Comparison of ENCODE assay signal across 8 mouse cellular contexts in the genomic region with DNA sequence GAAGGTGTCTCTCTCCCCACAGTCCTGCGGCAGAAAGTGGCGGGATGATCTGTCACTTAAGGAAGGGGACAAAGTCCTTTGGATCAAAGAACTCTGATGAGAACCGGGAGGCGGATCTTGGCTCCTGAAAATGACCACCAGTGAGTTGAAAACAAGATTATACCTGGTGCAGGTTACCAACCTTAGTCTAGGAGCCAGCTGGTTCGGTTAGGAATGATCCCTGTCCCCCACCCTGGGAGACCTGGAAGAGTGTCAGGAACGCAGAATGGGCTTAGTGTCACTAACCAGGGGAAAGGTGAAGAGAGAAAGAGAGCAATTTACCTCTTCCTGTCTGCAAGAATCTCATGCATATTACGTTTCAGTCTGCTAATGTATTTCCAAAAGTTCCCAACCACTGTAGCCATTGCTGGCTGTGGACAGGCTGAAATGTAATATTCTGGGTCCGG. TPM values are rescaled to one million over a fixed set of nuclear protein-coding genes. Genes with fewer than 3 reads are reported as not detected.
DNase-seq lines count a peak whose midpoint lies in the region; ATAC-seq and TF ChIP-seq lines count a peak whose summit lies in the region.

Gene Slc35a3, minus strand, starts transcription at position 396 of the 446 bp plus-strand sequence.

- no peak for TF ChIP-seq POLR2A in liver, adult 2 months (IDR thresholded peaks at IDR 0.05; ENCODE audit: extremely low read depth, insufficient read depth, low read length)

- no peaks in the 10 kb centered on the region for H3K36me3 ChIP-seq in liver, adult 2 months (ENCODE audit: control insufficient read depth, insufficient read depth, low read length)
- H3K36me3 ChIP-seq in forebrain, embryonic 14.5 days (ENCODE audit: control insufficient read depth, insufficient read depth, low read length), result no peaks in the 10 kb centered on the region
- no peaks in the 10 kb centered on the region for H3K36me3 ChIP-seq in intestine, embryonic 15.5 days
- H3K36me3 ChIP-seq in liver, embryonic 13.5 days, result no peaks in the 10 kb centered on the region
- H3K36me3 ChIP-seq in stomach, postnatal 0 days (ENCODE audit: control insufficient read depth, insufficient read depth, low read length), result no peaks in the 10 kb centered on the region

- peak within 1 kb of the TSS; percentile 95 for H3K9ac ChIP-seq in liver, adult 2 months (ENCODE audit: low read depth, low read length)
- peak within 1 kb of the TSS; percentile 94 for H3K9ac ChIP-seq in forebrain, embryonic 14.5 days (ENCODE audit: low read length)
- peak within 1 kb of the TSS; percentile 97 for H3K9ac ChIP-seq in intestine, embryonic 15.5 days
- H3K9ac ChIP-seq in liver, embryonic 13.5 days, result peak within 1 kb of the TSS; percentile 98
- H3K9ac ChIP-seq in stomach, postnatal 0 days (ENCODE audit: low read length), result peak within 1 kb of the TSS; percentile 98

- no peaks in the 10 kb centered on the region for H3K9me3 ChIP-seq in forebrain, embryonic 14.5 days (replicated peaks; ENCODE audit: control insufficient read depth, low read length)
- no peaks in the 10 kb centered on the region for H3K9me3 ChIP-seq in intestine, embryonic 15.5 days
- no peaks in the 10 kb centered on the region for H3K9me3 ChIP-seq in liver, embryonic 13.5 days (replicated peaks)
- no peaks in the 10 kb centered on the region for H3K9me3 ChIP-seq in stomach, postnatal 0 days (ENCODE audit: control insufficient read depth, low read length)

- H3K27ac ChIP-seq in liver, adult 2 months (replicated peaks; ENCODE audit: insufficient read depth, low read depth, low read length), result peak within 1 kb of the TSS; percentile 96
- H3K27ac ChIP-seq in forebrain, embryonic 14.5 days (ENCODE audit: low read depth, low read length), result no peak within 1 kb of the TSS; the same call in 1 of the 2 replicates
- peak within 1 kb of the TSS; percentile 90 for H3K27ac ChIP-seq in intestine, embryonic 15.5 days
- H3K27ac ChIP-seq in liver, embryonic 13.5 days, result peak within 1 kb of the TSS; percentile 90
- peak within 1 kb of the TSS; percentile 96 for H3K27ac ChIP-seq in stomach, postnatal 0 days (replicated peaks)

- no peaks in the 10 kb centered on the region for H3K27me3 ChIP-seq in liver, adult 2 months (ENCODE audit: control insufficient read depth, insufficient read depth, low read length)
- 0 out of 2 replicates have a peak, but pooled peaks cover 5% of the 10 kb centered on the region for H3K27me3 ChIP-seq in forebrain, embryonic 14.5 days (replicated peaks; ENCODE audit: control insufficient read depth, insufficient read depth, low read length)
- H3K27me3 ChIP-seq in intestine, embryonic 15.5 days (replicated peaks), result no peaks in the 10 kb centered on the region
- H3K27me3 ChIP-seq in liver, embryonic 13.5 days, result no peaks in the 10 kb centered on the region
- H3K27me3 ChIP-seq in stomach, postnatal 0 days (ENCODE audit: control insufficient read depth, insufficient read depth, low read length), result no peaks in the 10 kb centered on the region

- peak within 1 kb of the TSS; percentile 79 for H3K4me3 ChIP-seq in liver, adult 2 months (ENCODE audit: insufficient read depth, low read depth, low read length)
- peak within 1 kb of the TSS; percentile 92 for H3K4me3 ChIP-seq in forebrain, embryonic 14.5 days (ENCODE audit: low read depth, low read length)
- peak within 1 kb of the TSS; percentile 98 for H3K4me3 ChIP-seq in intestine, embryonic 15.5 days (replicated peaks)
- H3K4me3 ChIP-seq in liver, embryonic 13.5 days (replicated peaks), result peak within 1 kb of the TSS; percentile 98
- H3K4me3 ChIP-seq in stomach, postnatal 0 days (ENCODE audit: low read depth, low read length), result peak within 1 kb of the TSS; percentile 96

- ATAC-seq in forebrain, embryonic 14.5 days, result 0 out of 2 replicates have a peak, but pooled peaks have one; percentile 1
- peak; percentile 60 for ATAC-seq in intestine, embryonic 15.5 days
- ATAC-seq in liver, embryonic 13.5 days (ENCODE audit: low read depth), result 0 out of 2 replicates have a peak, but pooled peaks have one; percentile 4
- peak; percentile 36 for ATAC-seq in stomach, postnatal 0 days (ENCODE audit: low FRiP score, low TSS enrichment)

- peaks cover 15% of the 10 kb centered on the region; the same call in 1 of the 2 replicates for H3K79me2 ChIP-seq in liver, adult 2 months (ENCODE audit: control insufficient read depth, insufficient read depth, low read length)

- TF ChIP-seq CTCF in liver, adult 2 months (IDR thresholded peaks at IDR 0.05; ENCODE audit: low read depth, low read length), result no peak
- no peak for TF ChIP-seq CTCF in stomach, postnatal 0 days (IDR thresholded peaks at IDR 0.05; ENCODE audit: low read depth)

- TF ChIP-seq EP300 in stomach, postnatal 0 days (optimal IDR thresholded peaks at IDR 0.05), result no peak

- 1% methylated on average over 8 of the region's 8 CpGs for WGBS in liver, adult 2 months
- 5% methylated on average over 8 of the region's 8 CpGs for WGBS in forebrain, embryonic 14.5 days
- 3% methylated on average over 8 of the region's 8 CpGs for WGBS in intestine, embryonic 15.5 days
- WGBS in liver, embryonic 13.5 days (ENCODE audit: insufficient replicate concordance), result 3% methylated on average over 8 of the region's 8 CpGs
- WGBS in stomach, postnatal 0 days, result under 1% methylated on average over 8 of the region's 8 CpGs

- peak within 1 kb of the TSS; percentile 75 for H3K4me2 ChIP-seq in forebrain, embryonic 14.5 days (ENCODE audit: low read length)
- peak within 1 kb of the TSS; percentile 80 for H3K4me2 ChIP-seq in intestine, embryonic 15.5 days (replicated peaks)
- peak within 1 kb of the TSS; percentile 80 for H3K4me2 ChIP-seq in liver, embryonic 13.5 days
- H3K4me2 ChIP-seq in stomach, postnatal 0 days (replicated peaks; ENCODE audit: low read depth), result peak within 1 kb of the TSS; percentile 84

- peaks cover 11% of the 10 kb centered on the region for H3K4me1 ChIP-seq in liver, adult 2 months (ENCODE audit: control insufficient read depth, insufficient read depth, low read length)
- H3K4me1 ChIP-seq in forebrain, embryonic 14.5 days (ENCODE audit: control insufficient read depth, insufficient read depth, low read length), result no peaks in the 10 kb centered on the region; the same call in 1 of the 2 replicates
- H3K4me1 ChIP-seq in intestine, embryonic 15.5 days (replicated peaks), result peaks cover 9% of the 10 kb centered on the region
- H3K4me1 ChIP-seq in liver, embryonic 13.5 days (replicated peaks), result peaks cover 38% of the 10 kb centered on the region
- H3K4me1 ChIP-seq in stomach, postnatal 0 days (replicated peaks; ENCODE audit: control insufficient read depth, insufficient read depth), result peaks cover 3% of the 10 kb centered on the region; the same call in 1 of the 2 replicates

- peak; percentile 89 for DNase-seq in liver, adult 2 months (ENCODE audit: extremely low read depth, low read depth, low spot score)
- DNase-seq in liver, result no peak
- DNase-seq in adrenal gland, adult 8-10 months, result no peak
- peak; percentile 2 for DNase-seq in forebrain, embryonic 14.5 days (ENCODE audit: low spot score)
- DNase-seq in liver, embryonic 13.5 days, result no peak
- no peak for DNase-seq in stomach, postnatal 0 days (ENCODE audit: low spot score)
- DNase-seq in embryo, embryonic 11 days, result no peak

RNA-seq across cellular contexts. Expression of gene Slc35a3, which starts in this region (rescaled TPM):
- total RNA-seq in liver, adult 2 months (2014; rRNA removed), result 36.4 and 42.3 TPM in 2 replicates
- 7.3 and 8.0 TPM in 2 replicates for polyA plus RNA-seq in liver, adult 2 months (2012; rRNA removed)
- 10 to 100 TPM; 24.5 to 30.0 (median 28.0) TPM for total RNA-seq in adrenal gland, adult 8-10 months (2022)
- 4.6 and 5.6 TPM in 2 replicates for polyA plus RNA-seq in forebrain, embryonic 14.5 days (2014; fragmentation: Nextera tagmentation; extraction: Ambion mirVana)
- polyA plus RNA-seq in intestine, embryonic 15.5 days (2015; fragmentation: Nextera tagmentation; extraction: Ambion mirVana), result 18.5 and 19.4 TPM in 2 replicates
- 7.9 and 10.3 TPM in 2 replicates for polyA plus RNA-seq in liver, embryonic 13.5 days (2015; fragmentation: Nextera tagmentation; extraction: Ambion mirVana)
- 25.2 and 25.3 TPM in 2 replicates for polyA plus RNA-seq in stomach, postnatal 0 days (2015; fragmentation: Nextera tagmentation; extraction: Ambion mirVana)

Comparison
In these comparisons a context has a peak if more than half of its experiments do, and no peak if none do; other contexts are left out.
1. DNase-seq: peak in liver, adult 2 months (single experiment) and forebrain, embryonic 14.5 days (single experiment); none in liver (single experiment), adrenal gland, adult 8-10 months (single experiment), liver, embryonic 13.5 days (single experiment), stomach, postnatal 0 days (single experiment) and embryo, embryonic 11 days (single experiment).
2. ATAC-seq: peak in every context shown above with its lines; median percentile 60 in intestine, embryonic 15.5 days; 36 in stomach, postnatal 0 days; 4 in liver, embryonic 13.5 days; 1 in forebrain, embryonic 14.5 days.
3. Peak in every context shown above with its lines, with median percentiles within 50 percentile points of each other: H3K4me3 ChIP-seq, H3K9ac ChIP-seq and H3K4me2 ChIP-seq.